Comparison of ENCODE assay signal across 8 mouse cellular contexts in the genomic region with DNA sequence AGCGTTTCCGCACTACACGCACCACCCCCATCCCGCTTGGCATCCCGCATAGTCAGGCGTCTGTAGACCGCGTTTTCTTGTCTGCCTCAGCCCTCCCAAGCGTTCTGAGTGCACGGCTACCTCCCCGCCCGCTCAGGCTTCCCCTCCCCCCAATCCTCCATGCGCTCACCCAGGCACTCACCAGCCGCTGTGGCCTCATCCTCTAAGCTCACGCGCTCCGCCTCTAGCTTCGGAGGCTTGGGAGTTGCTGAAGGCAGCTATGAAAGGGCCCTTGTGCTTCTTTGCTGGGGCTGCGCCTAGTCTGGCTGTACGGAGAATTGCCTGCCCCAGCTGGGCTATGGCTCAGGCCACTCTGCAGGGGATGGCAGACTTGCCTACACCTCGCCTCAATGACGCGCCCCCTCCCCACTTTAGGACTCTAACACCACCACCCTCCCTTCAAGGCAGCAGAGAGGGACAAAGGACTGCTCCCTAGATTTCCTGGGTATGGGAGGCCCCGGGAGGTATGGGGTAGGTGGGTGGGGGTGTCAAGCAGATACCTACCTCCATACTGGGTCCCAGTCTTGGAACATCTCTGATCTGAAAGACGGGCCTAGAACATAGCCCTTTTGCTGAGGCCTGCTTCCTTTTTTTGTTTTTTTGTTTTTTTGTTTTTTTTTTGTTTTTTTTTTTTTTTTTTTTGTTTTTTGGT. TPM values are rescaled to one million over a fixed set of nuclear protein-coding genes. Genes with fewer than 3 reads are reported as not detected.
DNase-seq lines count a peak whose midpoint lies in the region; ATAC-seq and TF ChIP-seq lines count a peak whose summit lies in the region.

No protein-coding gene starts in this region.

- WGBS in hindbrain, embryonic 11.5 days = 3% methylated on average over 25 of the region's 25 CpGs

- H3K27me3 ChIP-seq in ES-Bruce4 (ENCODE audit: control insufficient read depth, insufficient read depth, low read length, poor library complexity, severe bottlenecking) = no peaks in the 10 kb centered on the region
- H3K27me3 ChIP-seq in hindbrain, embryonic 11.5 days (ENCODE audit: control insufficient read depth, insufficient read depth, low read length) = no peaks in the 10 kb centered on the region

- no peaks in the 10 kb centered on the region for H3K36me3 ChIP-seq in ES-Bruce4 (ENCODE audit: control insufficient read depth, insufficient read depth, low read length, poor library complexity, severe bottlenecking)
- H3K36me3 ChIP-seq in hindbrain, embryonic 11.5 days (ENCODE audit: control insufficient read depth, insufficient read depth, low read length) = no peaks in the 10 kb centered on the region

- TF ChIP-seq EP300 in ES-Bruce4 (IDR thresholded peaks at IDR 0.05; ENCODE audit: insufficient read depth, low read depth, low read length) = no peak

- 0 out of 2 replicates have a peak, but pooled peaks have one; percentile 6 for ATAC-seq in erythroid progenitor cell, adult 5-6 weeks (replicated peaks; ENCODE audit: low FRiP score, poor library complexity, severe bottlenecking)
- peak; percentile 91 for ATAC-seq in hindbrain, embryonic 11.5 days (ENCODE audit: low FRiP score)

- TF ChIP-seq POLR2A in ES-Bruce4 (IDR thresholded peaks at IDR 0.05; ENCODE audit: insufficient read depth, low read length) = no peak
- peak; percentile 7; the same call in 1 of the 2 replicates for TF ChIP-seq POLR2A in brain, embryonic 14.5 days (IDR thresholded peaks at IDR 0.05; ENCODE audit: borderline replicate concordance, extremely low read depth, insufficient read depth, insufficient read length, poor library complexity, severe bottlenecking)

- no peaks in the 10 kb centered on the region for H3K4me1 ChIP-seq in ES-Bruce4 (ENCODE audit: control insufficient read depth, insufficient read depth, low read length)
- 0 out of 2 replicates have a peak, but pooled peaks cover 4% of the 10 kb centered on the region for H3K4me1 ChIP-seq in hindbrain, embryonic 11.5 days (replicated peaks; ENCODE audit: control insufficient read depth, insufficient read depth, low read length)

- H3K4me2 ChIP-seq in hindbrain, embryonic 11.5 days (replicated peaks; ENCODE audit: low read depth, low read length) = peak overlapping the region; percentile 50

- DNase-seq in brain, embryonic 14.5 days (ENCODE audit: low read depth) = peak; percentile 94
- DNase-seq in hindbrain, embryonic 11.5 days (ENCODE audit: low spot score) = peak; percentile 83
- DNase-seq in layer of hippocampus, postnatal 14 days (ENCODE audit: low spot score in 2 of 2) = peak; percentile 79 to 85
- peak; percentile 66 for DNase-seq in lung, postnatal 10 days
- peak; percentile 85 for DNase-seq in right cerebral cortex, postnatal 4 days
- DNase-seq in urinary bladder, postnatal 10 days (ENCODE audit: low spot score) = no peak

- no peak for TF ChIP-seq CTCF in ES-Bruce4 (IDR thresholded peaks at IDR 0.05; ENCODE audit: low read depth, low read length)
- TF ChIP-seq CTCF in brain, embryonic 14.5 days (IDR thresholded peaks at IDR 0.05; ENCODE audit: borderline replicate concordance, extremely low read depth, insufficient read depth, insufficient read length) = no peak

- no peak overlapping the region for H3K27ac ChIP-seq in ES-Bruce4 (ENCODE audit: insufficient read depth, low read length)
- peak overlapping the region; percentile 75 for H3K27ac ChIP-seq in hindbrain, embryonic 11.5 days (ENCODE audit: low read depth, low read length)

- no peaks in the 10 kb centered on the region for H3K9me3 ChIP-seq in ES-Bruce4 (replicated peaks; ENCODE audit: control insufficient read depth, insufficient read depth, low read length, poor library complexity, severe bottlenecking)
- no peaks in the 10 kb centered on the region for H3K9me3 ChIP-seq in hindbrain, embryonic 11.5 days (ENCODE audit: control insufficient read depth, low read length)

- peak overlapping the region; percentile 52 for H3K4me3 ChIP-seq in ES-Bruce4 (ENCODE audit: low read depth, low read length)
- peak overlapping the region; percentile 28 for H3K4me3 ChIP-seq in hindbrain, embryonic 11.5 days (ENCODE audit: low read depth, low read length)

- H3K9ac ChIP-seq in ES-Bruce4 (ENCODE audit: low read depth, poor library complexity, severe bottlenecking) = peak overlapping the region; percentile 35
- H3K9ac ChIP-seq in hindbrain, embryonic 11.5 days (ENCODE audit: low read depth, low read length) = peak overlapping the region; percentile 60

RNA-seq across cellular contexts. Expression of gene Slc26a1, which starts 2.4 kb away (rescaled TPM):
- not detected in 2 replicates for polyA plus RNA-seq in ES-Bruce4 (2011; ENCODE audit: insufficient read depth, insufficient read length, low read depth, missing spikeins)
- polyA plus RNA-seq in brain, embryonic 14.5 days (2012; rRNA removed) = 4.0 and 4.5 TPM in 2 replicates
- total RNA-seq in erythroid progenitor cell, adult 5-6 weeks (2015; ENCODE audit: low replicate concordance) = 3.6 and 4.6 TPM in 2 replicates
- 0.90 and 1.7 TPM in 2 replicates for total RNA-seq in erythroid progenitor cell, adult 5-6 weeks (2017; ENCODE audit: low replicate concordance)
- 0.48 and 0.91 TPM in 2 replicates for polyA plus RNA-seq in hindbrain, embryonic 11.5 days (2014; fragmentation: Nextera tagmentation; extraction: Ambion mirVana)
- 1 to 10 TPM; 1.4 to 2.1 TPM for total RNA-seq in layer of hippocampus, postnatal 14 days (2021)

RNA-seq across cellular contexts. Expression of gene Dgkq, which starts 8.3 kb away (rescaled TPM):
- 6.5 and 10.7 TPM in 2 replicates for polyA plus RNA-seq in ES-Bruce4 (2011; ENCODE audit: insufficient read depth, insufficient read length, low read depth, missing spikeins)
- 63.9 and 67.7 TPM in 2 replicates for polyA plus RNA-seq in brain, embryonic 14.5 days (2012; rRNA removed)
- 4.2 TPM in 1 of 2 replicates, not detected in the other for total RNA-seq in erythroid progenitor cell, adult 5-6 weeks (2015; ENCODE audit: low replicate concordance)
- 4.9 and 5.5 TPM in 2 replicates for total RNA-seq in erythroid progenitor cell, adult 5-6 weeks (2017; ENCODE audit: low replicate concordance)
- polyA plus RNA-seq in hindbrain, embryonic 11.5 days (2014; fragmentation: Nextera tagmentation; extraction: Ambion mirVana) = 8.2 and 9.5 TPM in 2 replicates
- total RNA-seq in layer of hippocampus, postnatal 14 days (2021) = 10 to 100 TPM; 54.1 to 55.0 TPM

RNA-seq across cellular contexts. Expression of gene Fgfrl1, which starts 14.4 kb away (rescaled TPM):
- 8.9 and 13.2 TPM in 2 replicates for polyA plus RNA-seq in ES-Bruce4 (2011; ENCODE audit: insufficient read depth, insufficient read length, low read depth, missing spikeins)
- 18.1 and 25.8 TPM in 2 replicates for polyA plus RNA-seq in brain, embryonic 14.5 days (2012; rRNA removed)
- 22.2 and 28.8 TPM in 2 replicates for total RNA-seq in erythroid progenitor cell, adult 5-6 weeks (2015; ENCODE audit: low replicate concordance)
- total RNA-seq in erythroid progenitor cell, adult 5-6 weeks (2017; ENCODE audit: low replicate concordance) = 21.5 and 23.2 TPM in 2 replicates
- polyA plus RNA-seq in hindbrain, embryonic 11.5 days (2014; fragmentation: Nextera tagmentation; extraction: Ambion mirVana) = 11.9 and 13.6 TPM in 2 replicates
- total RNA-seq in layer of hippocampus, postnatal 14 days (2021) = 10 to 100 TPM; 17.9 to 19.8 TPM

RNA-seq across cellular contexts. Expression of gene Idua, which starts 17.6 kb away (rescaled TPM):
- 13.8 and 17.4 TPM in 2 replicates for polyA plus RNA-seq in ES-Bruce4 (2011; ENCODE audit: insufficient read depth, insufficient read length, low read depth, missing spikeins)
- 16.3 and 17.6 TPM in 2 replicates for polyA plus RNA-seq in brain, embryonic 14.5 days (2012; rRNA removed)
- total RNA-seq in erythroid progenitor cell, adult 5-6 weeks (2015; ENCODE audit: low replicate concordance) = 2.5 and 5.8 TPM in 2 replicates
- 2.2 TPM in 1 of 2 replicates, not detected in the other for total RNA-seq in erythroid progenitor cell, adult 5-6 weeks (2017; ENCODE audit: low replicate concordance)
- polyA plus RNA-seq in hindbrain, embryonic 11.5 days (2014; fragmentation: Nextera tagmentation; extraction: Ambion mirVana) = 8.7 and 9.4 TPM in 2 replicates
- total RNA-seq in layer of hippocampus, postnatal 14 days (2021) = 10 to 100 TPM; 10.1 to 10.9 TPM

RNA-seq across cellular contexts. Expression of gene Tmem175, which starts 48.2 kb away (rescaled TPM):
- polyA plus RNA-seq in ES-Bruce4 (2011; ENCODE audit: insufficient read depth, insufficient read length, low read depth, missing spikeins) = 16.1 and 19.7 TPM in 2 replicates
- 32.6 and 39.4 TPM in 2 replicates for polyA plus RNA-seq in brain, embryonic 14.5 days (2012; rRNA removed)
- total RNA-seq in erythroid progenitor cell, adult 5-6 weeks (2015; ENCODE audit: low replicate concordance) = 2.9 and 8.4 TPM in 2 replicates
- total RNA-seq in erythroid progenitor cell, adult 5-6 weeks (2017; ENCODE audit: low replicate concordance) = 2.8 and 7.9 TPM in 2 replicates
- polyA plus RNA-seq in hindbrain, embryonic 11.5 days (2014; fragmentation: Nextera tagmentation; extraction: Ambion mirVana) = 20.4 and 22.3 TPM in 2 replicates
- total RNA-seq in layer of hippocampus, postnatal 14 days (2021) = 10 to 100 TPM; 36.7 to 41.1 TPM
